Mouse (Mus musculus) cerebellum, adult 8-10 months (tissue): ENCODE measurements around the gene Adgb.

Experiments
- DNase-seq: peaks from one replicate; pipeline ENCODE4 v3.0.0; 2022

Adgb gene

DNA sequence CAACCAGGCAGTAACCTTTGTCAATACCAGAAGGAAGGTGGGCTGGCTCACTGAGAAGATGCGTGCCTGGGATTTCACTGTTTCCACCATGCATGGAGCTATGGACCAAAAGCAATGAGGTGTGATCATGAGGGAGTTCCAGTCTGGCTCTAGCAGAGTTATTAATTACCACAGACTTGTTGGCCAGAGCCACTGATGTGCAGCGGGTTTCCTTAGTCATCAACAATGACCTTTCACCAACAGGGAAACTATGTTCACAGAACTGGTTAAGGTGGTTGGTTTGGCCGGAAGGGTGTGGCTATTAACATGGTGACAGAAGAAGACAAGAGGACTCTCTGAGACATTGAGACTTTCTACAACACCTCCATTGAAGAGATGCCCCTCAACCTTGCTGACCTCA, 128.2 kb downstream of the Adgb start:
- no peak for DNase-seq

DNA sequence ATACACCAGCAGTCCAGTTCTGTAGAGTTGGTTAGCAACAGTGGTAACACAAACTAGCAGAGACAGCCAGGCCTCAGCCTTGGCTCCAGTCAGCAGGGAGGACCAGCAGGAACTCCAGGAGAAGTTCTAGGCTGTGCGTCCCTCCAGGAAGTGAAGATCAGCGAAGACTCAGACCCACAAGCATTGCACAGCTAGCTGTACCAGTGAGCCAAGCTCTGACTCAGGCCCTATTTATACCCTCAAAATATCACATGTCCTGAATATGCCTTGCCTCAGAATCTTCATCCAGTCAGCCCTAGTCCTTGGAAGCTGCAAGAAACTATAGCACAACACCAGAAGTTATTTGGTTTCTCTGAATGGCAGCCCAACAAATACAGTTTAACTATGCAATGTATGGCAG, 146.6 kb downstream of the Adgb start:
- no peak for DNase-seq

DNA sequence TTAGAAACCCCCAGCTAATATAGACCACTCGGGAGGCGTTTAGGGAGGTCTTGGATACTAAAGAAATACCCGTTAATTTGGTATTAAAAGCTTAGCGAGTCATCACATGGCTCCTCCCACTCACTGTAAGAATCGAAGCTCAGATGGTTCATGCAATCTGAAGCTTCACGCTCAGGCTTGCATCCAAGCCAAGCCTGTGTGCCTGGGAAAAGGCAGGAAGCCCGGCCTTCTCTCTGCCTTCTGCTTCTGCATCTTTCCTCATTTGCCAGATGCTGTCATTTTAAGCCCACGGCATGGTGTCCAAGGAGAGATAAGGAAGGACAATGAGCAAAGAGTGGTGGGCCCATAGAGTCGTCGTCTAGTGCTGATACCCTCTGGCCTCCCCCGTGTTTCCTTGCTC, 149.2 kb downstream of the Adgb start:
- no peak for DNase-seq

DNA sequence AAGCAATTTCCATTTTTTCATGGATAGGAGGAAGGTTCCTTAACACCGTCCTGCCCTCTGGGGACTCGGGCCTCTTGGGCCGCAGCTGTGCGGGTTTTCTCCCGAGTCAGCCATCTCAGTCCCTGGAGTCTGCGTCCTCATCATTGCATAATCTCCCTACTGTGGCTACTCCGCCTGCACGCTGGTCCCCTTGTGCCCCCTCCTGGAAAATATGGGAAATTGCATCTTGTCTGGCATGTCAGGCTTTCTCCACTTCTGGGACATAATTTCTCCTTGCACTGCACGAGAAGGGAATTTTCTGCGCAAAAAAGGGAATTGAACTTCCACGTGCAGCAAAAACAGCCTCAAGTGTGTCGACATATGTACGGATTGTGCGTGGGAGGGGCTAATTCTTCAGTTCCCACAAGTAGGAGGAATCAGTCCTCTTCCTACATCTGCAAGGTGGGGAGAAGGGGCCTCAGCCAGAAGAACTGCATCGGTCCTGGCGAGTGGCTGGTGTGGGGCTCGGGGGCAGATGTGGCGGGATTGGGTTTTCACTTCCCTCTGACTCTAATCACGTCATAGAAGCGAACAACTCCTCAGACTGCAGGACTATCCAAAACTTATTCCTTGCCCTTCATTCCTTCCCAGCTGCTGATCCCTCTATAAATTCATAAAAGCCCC, 150.9 kb downstream of the Adgb start:
- peak; percentile 73 for DNase-seq

GRCm38 (mm10) chr10:10320364-10321083, 151.6 kb downstream of the Adgb start:
- DNase-seq = peak; percentile 32

- no peak for DNase-seq
Measured at GRCm38 (mm10) chr10:10318086-10318485, 154.0 kb downstream of the Adgb start.

GRCm38 (mm10) chr10:10315631-10316030, 156.5 kb downstream of the Adgb start:
- no peak for DNase-seq

- DNase-seq = no peak
Measured at GRCm38 (mm10) chr10:10314521-10314920, 157.6 kb downstream of the Adgb start.

DNA sequence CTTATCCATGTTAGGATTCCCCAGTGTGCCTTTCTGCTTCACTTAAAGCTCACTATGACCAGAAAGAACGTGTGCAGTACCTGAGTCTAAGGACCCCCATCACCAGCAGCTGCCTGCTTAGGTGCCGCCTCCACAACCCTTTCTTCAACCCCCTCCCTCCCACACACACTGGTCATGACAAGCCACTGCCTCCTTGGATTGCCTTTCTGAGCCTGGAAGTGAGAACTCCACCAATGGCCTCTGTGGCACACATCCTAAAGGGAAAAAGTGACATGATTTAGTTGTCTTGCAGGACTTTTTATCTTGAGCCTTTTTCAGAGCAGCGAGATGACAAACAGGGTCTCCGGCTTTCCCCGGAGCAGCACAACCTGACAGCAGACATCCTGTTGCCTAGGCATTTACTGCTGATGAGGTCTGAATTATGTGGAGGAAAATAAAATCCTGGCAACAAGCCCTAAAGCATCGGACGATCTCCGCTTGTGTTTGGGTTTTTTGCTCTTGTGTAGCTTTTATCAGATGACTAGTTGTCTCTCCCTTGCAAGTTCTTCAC, 162.2 kb downstream of the Adgb start:
- DNase-seq = no peak

GRCm38 (mm10) chr10:10309056-10309455, 163.1 kb downstream of the Adgb start:
- no peak for DNase-seq

DNA sequence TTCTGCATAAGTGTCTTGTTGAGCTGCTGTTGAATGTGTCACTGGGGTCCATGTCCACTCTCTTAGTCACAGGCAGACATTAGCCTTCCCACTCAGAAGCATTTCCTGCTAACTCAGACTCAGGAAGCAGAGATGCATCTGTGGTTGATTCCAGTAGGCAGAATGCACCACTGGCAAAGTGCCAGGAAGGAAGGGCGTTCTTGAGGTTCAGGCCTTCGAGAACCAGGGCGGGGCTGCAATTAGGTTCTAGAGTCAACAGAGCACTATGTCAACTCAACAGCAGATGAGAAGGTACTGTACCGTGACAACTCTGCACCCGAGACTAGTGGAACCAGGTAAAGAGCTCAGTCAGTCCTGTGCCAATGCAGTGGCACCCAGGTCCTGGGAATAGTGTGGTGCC, 164.7 kb downstream of the Adgb start:
- DNase-seq = no peak

DNA sequence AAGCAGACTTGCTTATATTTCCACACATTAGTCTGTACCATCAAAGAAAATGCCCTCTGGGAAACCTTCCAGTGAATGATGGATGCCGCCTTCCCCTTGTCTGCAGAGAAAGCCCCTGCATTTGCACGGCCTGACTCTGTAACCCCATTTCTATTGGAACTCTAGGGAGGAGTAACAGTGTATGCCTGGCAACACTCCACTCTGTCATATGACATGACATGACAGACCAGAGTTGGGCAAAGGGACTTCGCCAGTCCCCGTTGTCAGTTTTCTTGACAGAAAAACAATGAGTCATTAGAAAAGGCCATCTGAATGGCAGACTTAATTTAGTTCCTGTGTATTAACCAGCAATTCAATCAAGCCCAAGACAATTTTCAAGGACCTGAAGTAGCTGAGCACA, 167.8 kb downstream of the Adgb start:
- DNase-seq = no peak

DNA sequence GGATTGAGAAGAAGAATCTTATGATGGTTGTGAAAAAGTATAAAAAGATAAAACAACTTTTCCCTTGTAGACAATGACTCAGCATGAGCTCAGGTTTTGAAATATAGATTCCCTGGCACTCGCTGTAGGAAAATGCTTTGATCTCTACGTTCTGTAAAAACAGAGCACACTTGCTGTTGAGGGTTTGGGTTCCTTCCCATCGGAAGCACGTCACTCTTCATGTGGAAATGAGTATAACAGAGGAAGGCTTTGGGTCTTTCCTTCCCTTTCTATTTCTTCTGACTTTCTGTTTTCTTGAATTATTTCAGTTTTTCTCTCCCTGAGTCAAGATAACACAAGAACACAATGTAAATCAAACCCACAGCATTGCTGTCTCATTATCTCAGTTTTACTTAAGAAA, 170.4 kb downstream of the Adgb start:
- no peak for DNase-seq

GRCm38 (mm10) chr10:10300915-10301439, 171.1 kb downstream of the Adgb start:
- DNase-seq = no peak

- DNase-seq = no peak
Measured at GRCm38 (mm10) chr10:10299987-10300386, 172.1 kb downstream of the Adgb start.

GRCm38 (mm10) chr10:10287221-10287867, 184.8 kb downstream of the Adgb start:
- no peak for DNase-seq
